Mouse (Mus musculus) ES-Bruce4 (cell line): Measurements from ENCODE around the gene Agbl4. TPM values are rescaled to one million over a fixed set of nuclear protein-coding genes. Genes with fewer than 3 reads are reported as not detected.

ENCODE experiments used
- H3K27ac ChIP-seq: 2 replicates; pipeline ENCODE4 v1.5.1; 2012; ENCODE audit warnings: low read length, inconsistent platforms; ENCODE audit not compliant: insufficient read depth
- H3K27me3 ChIP-seq: 2 replicates; pipeline ENCODE4 v1.6.1; 2012; ENCODE audit warnings: mild to moderate bottlenecking, low read length, inconsistent platforms; ENCODE audit not compliant: control insufficient read depth, poor library complexity, insufficient read depth, severe bottlenecking
- H3K36me3 ChIP-seq: 2 replicates; pipeline ENCODE4 v1.6.1; 2012; ENCODE audit warnings: inconsistent platforms, mild to moderate bottlenecking, low read length, moderate library complexity; ENCODE audit not compliant: control insufficient read depth, poor library complexity, insufficient read depth, severe bottlenecking
- H3K4me1 ChIP-seq: one replicate; pipeline ENCODE4 v1.8.1; 2011; ENCODE audit warnings: low read length; ENCODE audit not compliant: control insufficient read depth, insufficient read depth
- H3K4me3 ChIP-seq: 2 replicates; pipeline ENCODE4 v1.5.1; 2011; ENCODE audit warnings: low read depth, mild to moderate bottlenecking, low read length
- H3K9ac ChIP-seq: 2 replicates; pipeline ENCODE4 v1.6.1; 2012; ENCODE audit warnings: low read depth, mild to moderate bottlenecking, inconsistent platforms; ENCODE audit not compliant: poor library complexity, severe bottlenecking
- H3K9me3 ChIP-seq: replicated peaks from 2 replicates; pipeline ENCODE4 v1.6.1; 2012; ENCODE audit warnings: mild to moderate bottlenecking, low read length, inconsistent platforms; ENCODE audit not compliant: control insufficient read depth, poor library complexity, insufficient read depth, severe bottlenecking
- CTCF ChIP-seq: IDR thresholded peaks from one replicate; pipeline ENCODE4 v1.8.1; 2011; ENCODE audit warnings: low read depth, low read length
- EP300 ChIP-seq: IDR thresholded peaks from 2 replicates; pipeline ENCODE4 v1.6.1; 2011; ENCODE audit warnings: low read depth, low read length; ENCODE audit not compliant: insufficient read depth
- POLR2A ChIP-seq: IDR thresholded peaks from one replicate; pipeline ENCODE4 v1.8.1; 2011; ENCODE audit warnings: low read length; ENCODE audit not compliant: insufficient read depth
- polyA plus RNA-seq: library from polyadenylated mRNA; stranded (reverse); fragments of >200 nt; gene quantifications from 2 replicates; pipeline ENCODE4 v1.2.4, GENCODE M21; 2011; ENCODE audit warnings: low read depth; ENCODE audit not compliant: missing spikeins, insufficient read depth, insufficient read length

The Agbl4 gene
- polyA plus RNA-seq, 1 experiment: not detected

GRCm38 (mm10) chr4:110921013-110921412 lies 523.6 kb downstream of the Agbl4 start:
- no peaks in the 10 kb centered on the region for H3K27me3 ChIP-seq
- no peak overlapping the region for H3K27ac ChIP-seq
- no peak overlapping the region for H3K4me3 ChIP-seq
- H3K4me1 ChIP-seq: no peaks in the 10 kb centered on the region
- no peaks in the 10 kb centered on the region for H3K9me3 ChIP-seq
- TF ChIP-seq EP300: no peak
- TF ChIP-seq CTCF: no peak
- no peak for TF ChIP-seq POLR2A
- no peak overlapping the region for H3K9ac ChIP-seq
- H3K36me3 ChIP-seq: no peaks in the 10 kb centered on the region

GRCm38 (mm10) chr4:111001641-111002040 lies 604.2 kb downstream of the Agbl4 start:
- Histone ChIP-seq H3K9me3 (no peaks in the 10 kb centered on the region), H3K4me1 (no peaks in the 10 kb centered on the region), H3K9ac (no peak overlapping the region), H3K27ac (no peak overlapping the region), H3K27me3 (no peaks in the 10 kb centered on the region), H3K36me3 (no peaks in the 10 kb centered on the region), H3K4me3 (no peak overlapping the region)
- TF ChIP-seq EP300 (no peak), POLR2A (no peak), CTCF (no peak)

- TF ChIP-seq CTCF (no peak), POLR2A (no peak), EP300 (no peak)
- Histone ChIP-seq H3K4me3 (no peak overlapping the region), H3K36me3 (no peaks in the 10 kb centered on the region), H3K27me3 (no peaks in the 10 kb centered on the region), H3K9ac (no peak overlapping the region), H3K27ac (no peak overlapping the region), H3K9me3 (no peaks in the 10 kb centered on the region), H3K4me1 (no peaks in the 10 kb centered on the region)
Observed at GRCm38 (mm10) chr4:111004719-111005479, 607.4 kb downstream of the Agbl4 start.

GRCm38 (mm10) chr4:111019376-111019775 lies 621.9 kb downstream of the Agbl4 start:
- H3K36me3 ChIP-seq: no peaks in the 10 kb centered on the region
- no peak overlapping the region for H3K9ac ChIP-seq
- no peak for TF ChIP-seq CTCF
- no peak for TF ChIP-seq EP300
- TF ChIP-seq POLR2A: no peak
- H3K27ac ChIP-seq: no peak overlapping the region
- H3K27me3 ChIP-seq: no peaks in the 10 kb centered on the region
- no peaks in the 10 kb centered on the region for H3K9me3 ChIP-seq
- H3K4me3 ChIP-seq: no peak overlapping the region
- no peaks in the 10 kb centered on the region for H3K4me1 ChIP-seq

- TF ChIP-seq POLR2A: no peak
- TF ChIP-seq CTCF: no peak
- TF ChIP-seq EP300: no peak
- no peaks in the 10 kb centered on the region for H3K4me1 ChIP-seq
- no peak overlapping the region for H3K9ac ChIP-seq
- no peak overlapping the region for H3K27ac ChIP-seq
- H3K9me3 ChIP-seq: no peaks in the 10 kb centered on the region
- H3K27me3 ChIP-seq: no peaks in the 10 kb centered on the region
- no peaks in the 10 kb centered on the region for H3K36me3 ChIP-seq
- no peak overlapping the region for H3K4me3 ChIP-seq
Observed at GRCm38 (mm10) chr4:111067330-111067729, 669.9 kb downstream of the Agbl4 start.

GRCm38 (mm10) chr4:111073738-111074497 lies 676.5 kb downstream of the Agbl4 start:
- Histone ChIP-seq H3K36me3 (no peaks in the 10 kb centered on the region), H3K27me3 (no peaks in the 10 kb centered on the region), H3K4me1 (no peaks in the 10 kb centered on the region), H3K4me3 (no peak overlapping the region), H3K9me3 (no peaks in the 10 kb centered on the region), H3K9ac (no peak overlapping the region), H3K27ac (no peak overlapping the region)
- TF ChIP-seq EP300: no peak
- TF ChIP-seq POLR2A: no peak
- TF ChIP-seq CTCF: no peak
